Mouse (Mus musculus) spleen, adult 12 weeks (tissue): Measurements from ENCODE around the gene Tusc2.

Experiments
- DNase-seq: peaks from one replicate; pipeline ENCODE4 v3.0.0; 2022; ENCODE audit warnings: low spot score

Gene Tusc2

DNA sequence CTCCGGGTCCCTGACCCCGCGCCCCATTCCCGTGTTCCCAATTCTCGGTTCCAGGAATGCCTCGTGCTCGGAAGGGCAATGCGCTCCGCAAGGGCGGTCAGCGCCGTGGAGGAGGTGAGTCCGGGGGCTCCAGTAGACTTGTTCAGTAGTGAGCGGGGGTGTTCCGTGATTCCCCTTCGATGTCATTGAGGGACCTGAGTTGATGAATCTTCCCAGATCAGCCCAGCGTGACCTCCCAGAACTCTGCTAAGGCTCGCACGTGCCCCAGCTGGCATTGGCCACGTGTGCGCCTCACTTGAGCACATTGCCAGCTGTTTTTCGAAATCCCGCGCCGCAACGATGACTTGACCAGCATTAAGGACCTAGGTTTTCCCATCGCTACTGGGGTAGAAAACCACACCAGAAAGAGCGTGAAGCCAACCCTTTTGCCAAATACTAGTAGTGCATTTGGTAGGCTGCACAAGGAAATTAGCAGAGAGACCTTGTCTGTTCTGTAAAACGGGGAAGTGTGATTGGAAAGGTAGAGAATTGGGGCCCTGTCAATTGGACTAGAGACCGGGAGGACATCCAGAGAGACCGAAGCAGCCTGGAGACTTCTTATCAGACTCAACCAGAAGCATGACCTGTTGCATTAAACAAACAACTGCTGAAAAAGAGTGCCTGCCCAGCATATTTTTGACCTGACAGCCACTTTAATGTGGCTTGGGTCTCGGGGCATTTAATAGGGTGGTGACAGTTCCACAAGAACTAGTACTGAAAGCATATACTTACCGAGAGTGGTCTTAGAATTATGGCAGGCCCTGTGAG is 25.0 kb downstream of the Tusc2 start:
- DNase-seq = no peak

DNA sequence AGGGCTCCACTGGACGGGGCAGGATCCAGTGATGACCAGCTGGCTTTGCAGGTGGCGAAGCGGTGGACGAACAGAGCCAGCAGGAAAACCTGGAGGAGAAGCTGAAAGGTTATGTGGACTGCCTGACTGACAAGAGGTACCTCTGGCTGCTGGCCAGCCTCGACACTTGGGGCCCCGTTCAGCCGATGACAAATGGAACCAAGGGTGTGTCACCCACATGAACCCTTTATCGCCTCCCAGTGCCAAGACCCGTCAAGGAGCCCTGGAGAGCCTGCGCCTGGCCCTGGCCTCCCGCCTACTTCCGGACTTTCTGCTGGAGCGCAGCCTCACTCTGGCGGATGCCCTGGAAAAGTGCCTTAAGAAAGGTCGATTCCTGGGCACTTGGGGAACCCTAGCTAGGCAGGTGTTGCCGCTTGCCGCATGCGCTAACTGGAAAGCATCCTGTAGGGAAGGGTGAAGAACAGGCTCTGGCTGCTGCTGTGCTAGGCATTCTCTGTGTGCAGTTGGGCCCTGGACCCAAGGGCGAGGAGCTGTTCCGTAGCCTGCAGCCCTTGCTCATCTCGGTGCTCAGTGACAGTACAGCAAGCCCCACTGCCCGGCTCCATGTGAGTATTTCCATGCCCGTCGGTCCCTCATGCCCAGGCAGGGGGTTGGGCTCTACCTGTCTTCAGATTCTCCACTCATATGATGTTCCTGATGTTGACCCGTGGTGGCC is 27.2 kb downstream of the Tusc2 start:
- peak; percentile 68 for DNase-seq

DNA sequence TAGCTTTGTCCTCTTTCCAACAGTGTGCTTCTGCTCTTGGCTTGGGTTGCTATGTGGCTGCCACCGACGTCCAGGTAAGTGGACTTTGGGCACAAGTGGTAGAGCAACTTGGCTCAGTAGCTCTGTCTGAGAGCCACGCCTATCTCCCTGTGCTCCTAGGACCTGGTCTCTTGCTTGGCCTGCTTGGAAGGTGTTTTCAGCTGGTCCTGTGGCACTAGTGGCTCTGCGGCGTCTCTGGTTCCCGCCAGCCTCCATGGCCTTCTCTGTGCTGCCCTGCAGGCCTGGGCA is 27.7 kb downstream of the Tusc2 start:
- no peak for DNase-seq

DNA sequence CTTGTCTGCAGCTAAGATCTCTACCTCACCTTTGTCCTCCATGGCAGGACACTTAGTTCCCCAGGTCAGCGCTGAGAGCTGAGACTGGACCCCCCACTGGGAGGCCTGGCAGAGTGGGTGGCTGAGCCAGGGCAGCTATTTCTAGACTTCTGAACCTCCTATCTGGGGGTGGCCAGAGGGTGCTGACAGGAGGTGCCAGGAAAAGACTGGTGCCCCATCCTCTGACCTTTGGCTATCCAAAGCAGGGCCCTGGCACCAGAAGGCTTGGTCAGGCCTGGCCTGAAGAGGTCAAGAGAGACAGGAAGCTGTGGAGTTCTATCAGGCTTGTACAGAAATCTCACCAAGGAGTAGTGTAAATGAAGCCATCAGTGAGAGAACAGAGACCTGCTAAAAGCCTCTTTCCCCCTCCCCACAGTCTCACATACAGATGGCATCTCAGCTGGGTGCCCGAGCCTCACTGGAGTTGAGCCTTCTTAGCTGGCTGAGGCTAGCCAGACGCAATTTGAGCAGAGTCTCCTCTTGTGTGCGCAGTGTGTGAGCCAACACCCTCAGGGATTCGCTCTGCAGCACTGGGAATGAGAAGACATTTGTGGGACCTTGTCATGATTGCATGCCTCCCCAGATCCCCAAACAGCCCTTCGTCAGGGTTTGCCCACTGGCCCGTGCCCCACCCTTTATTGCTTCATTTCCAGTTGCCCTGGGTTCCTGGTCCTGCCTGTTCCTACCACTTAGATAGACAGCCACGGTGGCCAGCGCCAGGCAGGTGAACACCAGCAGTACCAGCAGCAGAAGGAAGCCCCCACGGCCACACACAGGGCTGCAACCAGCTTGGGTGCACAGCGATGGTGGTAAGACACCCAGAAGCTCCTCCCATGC is 30.3 kb downstream of the Tusc2 start:
- no peak for DNase-seq

DNA sequence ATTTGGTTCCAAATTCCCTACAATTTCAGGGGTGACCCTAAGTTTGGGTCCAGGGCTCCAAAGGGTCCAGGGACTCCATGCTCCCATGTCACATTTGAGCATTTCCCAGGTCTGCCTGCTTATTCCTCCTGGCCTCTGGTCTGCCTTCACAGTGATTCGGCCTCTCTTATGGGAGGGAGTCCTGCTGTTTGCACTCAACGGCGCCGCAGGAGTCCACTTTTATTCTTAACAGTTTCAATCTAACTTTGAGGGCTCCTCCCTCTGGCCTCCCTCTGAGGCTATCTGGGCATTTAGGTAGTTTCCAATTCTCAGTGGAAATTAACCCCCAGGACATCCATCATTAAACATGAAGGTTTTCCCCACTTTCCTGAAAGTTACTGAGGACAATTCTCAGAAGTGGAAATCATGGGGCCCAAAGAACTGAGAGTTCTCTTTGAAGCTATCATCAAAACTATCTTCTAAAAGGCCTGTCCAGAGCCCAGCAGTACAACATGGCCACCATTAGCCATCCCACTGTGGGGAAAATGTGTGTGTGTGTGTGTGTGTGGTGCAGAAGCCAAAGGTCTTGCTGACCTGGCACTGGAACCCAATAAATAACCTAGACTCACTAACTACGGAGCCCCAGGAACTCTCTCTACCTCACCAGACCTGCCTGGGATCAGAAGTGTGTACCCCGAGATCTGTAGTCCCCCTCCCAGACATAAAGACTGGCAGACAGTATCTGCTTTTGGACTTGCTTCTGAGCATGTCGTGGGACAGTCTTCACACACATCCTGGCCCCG is 31.4 kb downstream of the Tusc2 start:
- DNase-seq = no peak

DNA sequence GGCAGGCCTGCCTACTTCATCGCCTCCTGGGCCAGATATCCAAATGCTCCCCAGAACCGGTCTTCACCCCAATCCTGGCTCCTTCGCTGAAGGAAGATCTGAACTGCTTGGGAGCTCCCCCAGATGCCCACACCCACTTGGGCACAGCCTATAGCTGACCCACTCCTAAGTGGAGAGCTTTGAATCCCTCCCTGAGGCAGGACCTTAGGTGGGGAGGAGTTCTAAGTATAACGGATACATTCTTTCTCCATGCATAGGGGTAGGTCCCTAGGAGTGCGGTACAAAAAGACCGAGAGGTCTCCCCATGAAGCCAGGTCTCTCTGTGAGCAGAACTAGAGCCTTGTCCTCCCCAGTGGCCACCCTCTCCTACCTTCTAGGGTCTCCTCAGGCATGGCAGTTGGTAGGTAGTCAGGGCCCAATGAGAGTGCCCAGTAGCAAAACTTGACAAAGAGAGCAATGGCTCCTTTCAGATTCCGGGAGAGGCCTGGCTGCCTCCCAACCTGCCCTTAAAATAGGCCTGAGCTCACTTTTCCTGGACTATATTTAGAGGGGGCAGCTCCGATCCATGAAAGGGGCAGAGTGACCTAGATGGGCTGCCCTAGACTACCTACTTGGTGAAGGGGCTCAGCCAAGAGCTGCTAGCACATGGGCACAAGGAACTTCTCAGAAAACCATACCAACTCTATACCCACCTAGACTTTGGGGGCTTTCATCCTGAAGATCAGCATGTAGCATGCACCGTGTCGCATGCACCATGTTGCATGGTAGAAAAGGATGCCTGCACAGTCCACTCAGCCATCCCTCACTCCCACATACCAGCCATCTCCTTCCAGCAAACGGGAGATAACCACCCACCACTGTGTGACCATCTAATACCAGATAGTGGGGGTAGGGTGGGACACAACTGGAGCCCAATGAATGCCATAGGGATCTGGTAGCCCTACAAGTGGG is 33.8 kb downstream of the Tusc2 start:
- no peak for DNase-seq

DNA sequence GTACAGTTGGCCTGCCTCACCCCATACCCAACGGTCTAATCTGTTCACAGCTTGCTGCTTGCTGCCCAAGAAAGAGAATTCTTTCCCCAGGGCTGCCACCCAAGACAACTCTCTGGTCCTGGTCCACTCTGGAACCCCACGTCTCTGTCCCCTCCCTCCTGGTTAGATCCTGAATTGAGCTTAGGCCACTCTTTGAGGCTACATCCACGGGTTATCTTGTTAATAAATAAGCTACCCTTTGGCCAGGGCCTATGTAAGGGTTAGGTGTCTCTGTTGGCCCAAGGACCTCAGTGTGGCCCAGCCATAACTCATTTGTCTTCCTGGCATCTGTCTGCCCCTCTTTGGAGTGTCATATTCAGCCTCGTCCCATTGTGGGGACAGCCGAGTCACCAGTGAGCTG is 35.3 kb downstream of the Tusc2 start:
- no peak for DNase-seq

DNA sequence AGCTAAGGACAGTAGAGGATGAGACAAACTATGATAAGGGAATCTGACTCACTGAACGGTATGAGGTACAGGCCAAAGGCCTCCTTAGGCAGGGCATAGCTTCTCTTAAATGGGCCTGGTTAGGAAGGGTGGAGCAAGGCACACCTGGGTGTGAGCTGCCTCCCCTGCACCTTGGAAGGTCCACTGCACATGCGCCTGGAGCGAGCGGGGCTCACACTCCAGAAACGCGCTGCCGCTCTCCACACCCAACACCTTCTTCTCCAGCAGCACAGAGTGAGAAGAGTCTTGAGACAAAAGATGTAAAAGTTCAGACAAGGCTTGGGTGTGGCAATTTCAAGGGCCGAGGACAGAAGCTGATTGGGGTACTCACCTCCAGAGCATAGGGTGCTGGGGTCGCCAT is 36.4 kb downstream of the Tusc2 start:
- DNase-seq = no peak

DNA sequence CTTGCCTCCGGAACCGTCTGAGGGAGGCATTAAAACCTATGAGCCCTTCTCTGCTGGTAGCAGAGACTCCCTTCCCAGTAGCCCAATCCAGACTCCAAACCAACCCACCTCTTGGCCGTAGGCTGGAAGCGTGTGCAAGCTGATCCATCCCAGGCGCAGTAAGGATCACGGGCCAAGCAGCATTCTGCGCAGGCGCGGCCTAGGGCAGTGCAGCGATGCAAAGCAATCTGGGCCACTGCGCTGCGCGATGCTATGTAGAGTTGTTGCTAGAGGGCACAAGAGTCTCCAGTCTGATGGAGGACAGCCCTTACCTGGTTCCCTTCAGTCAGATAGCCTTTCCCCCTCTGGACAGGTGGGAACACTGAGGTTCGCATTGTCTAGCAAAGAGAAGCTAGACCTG is 36.8 kb downstream of the Tusc2 start:
- DNase-seq = no peak

DNA sequence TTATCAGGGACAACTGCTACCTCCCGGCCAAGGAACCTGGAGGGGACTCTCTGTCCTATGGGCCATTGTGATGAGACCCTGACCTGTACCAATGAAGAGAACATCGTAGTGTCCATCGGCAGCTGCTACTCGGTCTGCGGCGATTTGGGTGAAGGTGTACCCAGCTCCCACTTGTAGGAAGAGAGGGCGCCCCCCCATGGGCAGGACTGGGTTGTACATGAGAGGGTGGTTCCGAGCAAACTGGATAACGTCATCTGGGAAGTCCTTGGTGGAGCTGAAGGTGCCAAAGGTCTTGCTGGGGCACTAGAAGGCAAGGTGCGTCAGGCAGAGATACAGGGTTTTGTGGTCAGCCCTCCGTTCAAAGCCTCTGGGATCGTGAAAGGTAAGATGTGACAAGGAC is 37.7 kb downstream of the Tusc2 start:
- no peak for DNase-seq

DNA sequence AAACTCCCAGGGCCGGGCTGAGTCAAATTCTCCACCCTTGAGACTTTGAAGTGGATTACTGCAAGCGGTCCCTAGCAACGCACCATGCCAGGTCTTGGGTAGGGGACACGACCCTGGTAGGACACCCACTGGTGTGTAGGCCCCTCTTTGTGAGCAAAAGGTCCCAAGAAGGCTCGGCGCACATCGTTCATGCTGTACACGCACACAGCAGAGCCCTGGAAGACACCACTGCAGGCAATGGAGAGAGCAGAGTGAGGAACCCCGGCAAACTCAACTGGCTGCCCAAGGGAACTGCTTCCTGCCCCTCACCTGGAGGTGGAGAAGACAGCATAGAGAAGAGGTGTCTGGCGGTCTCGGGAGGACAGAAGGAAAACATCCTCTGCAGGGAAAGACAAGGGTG is 38.2 kb downstream of the Tusc2 start:
- DNase-seq = no peak

DNA sequence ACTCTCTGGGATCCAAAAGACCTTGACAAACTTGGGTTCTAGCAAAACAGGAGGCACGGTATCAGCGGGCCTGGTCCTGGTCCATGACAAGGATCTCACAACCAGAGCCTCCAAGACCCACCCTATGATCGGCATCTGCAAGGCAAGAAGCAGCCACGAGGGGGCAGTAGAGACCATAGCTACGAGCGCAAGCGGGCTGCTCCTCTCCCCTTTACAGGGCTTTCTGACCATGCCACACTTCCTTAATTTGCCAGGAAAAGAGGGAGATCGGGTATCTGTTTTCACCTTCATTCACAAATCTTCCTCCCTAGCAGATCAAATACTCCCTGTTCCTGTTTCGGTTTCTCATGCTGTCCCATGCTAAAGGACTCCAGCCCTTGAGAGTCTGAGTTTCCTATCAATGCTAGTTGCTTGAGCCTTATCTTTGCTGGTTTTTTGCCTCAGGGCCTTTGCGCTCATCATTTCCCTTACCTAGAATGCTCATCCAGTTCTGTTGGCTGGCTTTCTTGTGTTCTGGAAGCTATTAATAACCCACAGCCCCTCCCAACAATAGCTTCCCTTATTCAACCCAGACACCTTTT is 39.1 kb downstream of the Tusc2 start:
- DNase-seq = peak; percentile 87

DNA sequence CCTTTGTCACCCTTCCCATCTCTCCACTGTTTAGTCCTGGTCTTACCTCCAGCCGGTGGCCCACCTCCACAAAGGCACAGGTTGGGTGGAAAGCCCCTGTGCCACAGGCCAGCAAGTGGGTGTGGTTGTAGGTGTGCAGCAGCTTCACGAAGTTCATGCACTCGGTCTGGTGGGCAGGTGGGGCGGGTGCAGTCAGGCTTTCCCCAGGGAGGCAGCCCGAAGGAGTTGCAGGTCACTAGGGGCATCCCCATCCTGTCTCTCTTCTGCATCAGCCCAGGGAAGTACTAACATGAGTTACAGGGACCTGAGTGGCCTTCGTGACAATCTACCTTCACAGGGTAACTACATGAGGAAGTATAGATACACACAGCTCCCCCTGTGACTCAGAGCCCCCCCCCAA is 40.2 kb downstream of the Tusc2 start:
- DNase-seq = no peak

DNA sequence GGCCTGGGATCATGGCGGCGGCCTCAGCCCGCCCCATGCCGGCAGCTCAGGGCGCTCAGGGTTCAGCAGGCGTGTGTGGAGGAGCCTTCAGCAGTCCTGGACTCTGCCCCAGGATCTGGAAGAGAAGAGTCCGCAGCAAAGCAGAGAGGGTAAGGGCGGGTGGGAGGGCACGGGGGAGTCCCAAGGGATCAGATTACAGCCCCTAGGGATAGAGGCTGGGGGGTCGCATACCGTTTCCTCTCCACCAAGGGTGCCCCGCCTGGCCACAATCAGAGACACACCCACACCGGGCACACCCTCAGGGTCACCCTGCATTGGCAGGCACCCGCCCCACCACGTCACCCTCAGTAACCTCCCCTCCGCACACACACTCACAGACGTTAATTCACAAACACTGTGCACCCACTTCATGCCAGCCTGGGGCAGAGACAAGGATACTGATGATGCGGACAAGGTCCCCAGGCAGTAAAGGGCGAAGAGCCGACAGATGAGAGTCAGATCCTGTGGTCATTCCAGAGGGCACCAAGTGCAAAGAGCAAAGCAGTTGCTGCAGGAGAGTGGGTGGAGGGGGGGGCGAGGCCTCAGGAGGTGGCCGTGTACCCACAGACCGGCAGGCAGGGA is 42.1 kb downstream of the Tusc2 start:
- DNase-seq = no peak

DNA sequence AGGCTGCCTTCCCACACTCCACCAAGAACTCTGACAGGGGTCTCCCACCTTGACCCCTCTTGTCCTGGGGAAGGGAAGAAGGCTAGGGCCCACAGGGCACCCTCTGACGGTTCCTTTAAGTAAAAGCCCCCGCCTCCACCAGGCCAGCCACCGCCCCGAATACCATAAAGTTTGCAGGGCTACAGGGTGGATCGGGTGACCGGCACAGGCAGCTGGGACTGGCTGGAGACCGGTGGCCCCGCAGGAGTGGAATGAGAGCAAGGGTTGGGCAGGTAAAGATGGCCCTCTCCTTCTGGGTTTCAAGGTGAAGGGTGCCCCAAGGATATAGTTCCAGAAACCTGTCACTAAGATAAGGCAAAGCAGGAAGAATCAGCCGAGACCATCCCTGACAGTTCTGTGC is 43.5 kb downstream of the Tusc2 start:
- no peak for DNase-seq

DNA sequence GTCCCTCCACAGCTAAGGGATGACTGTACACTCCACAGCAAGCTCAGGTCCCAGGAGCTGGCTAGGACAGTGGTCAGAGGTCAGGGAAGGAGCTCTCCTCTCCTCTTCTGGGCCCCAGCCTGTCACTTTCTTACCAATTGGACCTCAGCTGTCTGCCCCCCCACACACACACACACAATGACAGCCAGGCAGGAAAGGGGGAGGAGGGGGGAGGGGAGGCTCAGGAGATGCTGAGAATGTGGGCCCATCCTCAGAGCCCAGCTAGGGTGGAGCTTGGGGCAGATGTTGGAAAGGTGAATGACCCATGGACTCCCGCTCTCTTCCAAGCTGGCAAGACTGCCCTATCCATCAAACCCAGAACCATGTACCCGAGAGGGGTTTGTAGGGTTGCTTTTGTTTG is 44.0 kb downstream of the Tusc2 start:
- DNase-seq = no peak

DNA sequence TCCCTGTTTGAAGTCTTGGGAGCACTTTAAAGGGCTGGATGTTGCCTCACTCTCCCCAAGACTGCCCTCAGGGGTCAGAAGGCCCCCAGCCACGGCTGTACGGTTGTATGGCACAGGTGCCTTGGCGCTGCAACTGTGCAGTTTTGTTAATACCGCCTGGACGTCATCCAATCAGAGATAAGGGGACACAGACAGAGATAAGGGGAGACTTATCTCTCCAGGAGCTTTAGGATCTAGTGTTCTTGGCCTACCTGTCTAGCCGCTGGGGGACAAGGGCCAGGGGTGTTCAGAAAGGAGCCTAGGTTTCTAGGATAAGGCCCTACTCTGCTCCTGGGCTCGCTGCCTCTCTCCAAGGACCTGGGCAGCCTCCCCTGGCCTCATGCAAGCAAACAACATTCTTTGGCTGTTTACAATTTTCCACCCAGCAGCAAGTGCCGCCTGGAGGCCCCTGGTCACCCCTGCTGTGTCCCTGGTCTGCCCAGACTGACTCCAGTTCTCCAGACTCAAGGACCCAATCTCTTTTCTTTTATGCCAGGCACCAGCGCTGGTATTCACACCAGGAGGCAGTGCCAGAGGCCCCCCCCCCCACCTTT is 44.7 kb downstream of the Tusc2 start:
- no peak for DNase-seq

DNA sequence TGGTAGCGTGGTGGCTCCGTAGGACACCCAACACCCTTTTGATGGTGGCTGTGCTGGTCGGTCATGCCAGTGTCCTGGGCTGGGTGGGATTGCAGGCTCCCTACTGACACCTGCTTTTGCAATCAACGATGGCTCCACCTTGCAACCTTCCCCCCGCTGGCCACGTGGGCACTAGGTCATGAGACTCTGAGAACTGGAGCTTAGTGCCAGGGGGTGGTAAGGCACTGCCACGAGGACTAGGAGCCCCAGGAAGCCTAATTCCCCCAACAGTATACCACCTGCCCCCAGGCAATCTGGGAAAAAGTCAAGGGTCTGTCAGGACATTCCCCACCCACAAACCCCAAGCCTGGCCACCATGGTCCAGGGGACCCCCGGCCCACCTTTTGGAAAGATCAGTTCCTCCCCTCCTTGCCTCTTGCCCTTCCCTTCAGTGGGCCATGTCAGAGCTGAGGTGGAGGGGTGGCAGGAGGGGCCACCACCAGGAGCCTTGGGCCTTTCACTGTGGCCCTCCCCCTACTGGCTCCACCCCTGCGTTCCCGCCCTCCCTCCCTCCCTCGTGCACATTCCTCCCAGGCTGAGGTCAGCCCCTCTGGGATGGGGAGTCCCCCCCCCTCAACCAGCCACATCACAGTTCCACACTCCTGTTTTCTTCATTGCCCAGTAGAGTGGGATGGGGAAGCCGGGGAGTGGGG is 45.8 kb downstream of the Tusc2 start, which contains the start of gene Sema3b:
Gene Sema3b, minus strand, starts transcription at position 489 of the 692 bp plus-strand sequence.
- DNase-seq = no peak

DNA sequence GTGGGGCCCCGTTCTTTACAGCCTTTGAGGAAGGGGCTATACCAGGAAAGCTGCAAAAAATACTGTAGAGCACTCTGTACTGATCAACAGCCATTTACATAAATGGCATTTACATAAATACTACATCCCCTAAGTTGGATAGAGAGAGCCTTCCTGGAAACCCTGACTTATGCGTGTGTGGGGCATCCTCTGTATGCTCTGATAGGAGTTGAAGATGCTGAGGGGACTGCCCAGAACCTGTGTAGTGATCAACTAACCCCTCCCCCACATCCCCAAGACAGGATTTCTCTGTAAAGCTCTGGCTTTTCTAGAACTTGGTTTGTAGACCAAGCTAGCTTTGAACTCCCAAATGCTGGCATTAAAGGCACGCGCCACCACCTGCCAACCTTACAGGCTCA is 46.4 kb downstream of the Tusc2 start:
- no peak for DNase-seq
